Mouse (Mus musculus) heart, adult 2 months (tissue): ENCODE measurements around the gene Unc45a. TPM values are rescaled to one million over a fixed set of nuclear protein-coding genes. Genes with fewer than 3 reads are reported as not detected.

Experiments
- DNase-seq, 2 experiments: peaks; one replicate each; pipeline ENCODE4 v3.0.0; 2021
- H3K27ac ChIP-seq: fragments of 200-600 bp; 2 replicates; pipeline ENCODE4 v1.8.1; 2022
- H3K27me3 ChIP-seq: fragments of 200-500 bp; 2 replicates; pipeline ENCODE4 v1.6.1; 2012; ENCODE audit warnings: mild to moderate bottlenecking, low read length, inconsistent platforms, mixed read lengths; ENCODE audit not compliant: control insufficient read depth, insufficient read depth
- H3K36me3 ChIP-seq: fragments of 200-500 bp; 2 replicates; pipeline ENCODE4 v1.6.1; 2012; ENCODE audit warnings: low read length, inconsistent platforms; ENCODE audit not compliant: control insufficient read depth, insufficient read depth
- H3K4me1 ChIP-seq: fragments of 200-500 bp; 2 replicates; pipeline ENCODE4 v1.6.1; 2011; ENCODE audit warnings: low read length; ENCODE audit not compliant: control insufficient read depth, insufficient read depth
- H3K4me3 ChIP-seq: fragments of 200-600 bp; 2 replicates; pipeline ENCODE4 v1.8.1; 2022
- H3K79me2 ChIP-seq: fragments of 200-500 bp; replicated peaks from 2 replicates; pipeline ENCODE4 v1.6.1; 2012; ENCODE audit warnings: mild to moderate bottlenecking, inconsistent platforms, low read length, moderate library complexity, mixed read lengths; ENCODE audit not compliant: control insufficient read depth, insufficient read depth
- H3K9ac ChIP-seq: fragments of 200-500 bp; 2 replicates; pipeline ENCODE4 v1.6.1; 2012; ENCODE audit warnings: low read depth, mild to moderate bottlenecking, control low read depth, inconsistent platforms, low read length, mixed read lengths
- CTCF ChIP-seq: fragments of 200-600 bp; IDR thresholded peaks from 2 replicates; pipeline ENCODE4 v1.8.1; 2022; ENCODE audit warnings: antibody characterized with exemption, mild to moderate bottlenecking, moderate library complexity
- EP300 ChIP-seq: fragments of 200-500 bp; IDR thresholded peaks from 2 replicates; pipeline ENCODE4 v1.6.1; 2011; ENCODE audit warnings: low read depth, low read length, control low read depth; ENCODE audit not compliant: insufficient read depth
- POLR2A ChIP-seq: fragments of 200-500 bp; IDR thresholded peaks from 2 replicates; pipeline ENCODE4 v1.6.1; 2011; ENCODE audit warnings: mild to moderate bottlenecking, low read depth, low read length, control low read depth; ENCODE audit not compliant: insufficient read depth
- WGBS: fragments of 180-500 bp; shearing (Covaris S2); methylation state at CpG from one replicate; pipeline ENCODE4 v1.1.7; 2018; 5-methylcytosine and 5-hydroxymethylcytosine counted together
- intact Hi-C: fragments of 180-260 bp; cut with DNase I; formaldehyde crosslinking; loops from one replicate; pipeline ENCODE4 v1.15.1; 2025
- polyA plus RNA-seq: library from polyadenylated mRNA; depleted of rRNA; stranded (reverse); fragments of >200 nt; gene quantifications from 2 replicates; pipeline ENCODE4 v1.2.3, GENCODE M21; 2012
- total RNA-seq, 2 experiments: library from RNA; stranded (reverse); gene quantifications; 2 replicates each; pipeline ENCODE4 v1.2.3; 2021

Unc45a gene
- total and polyA plus RNA-seq, 3 experiments = 15.8 to 24.0 (median 16.8) TPM

DNA sequence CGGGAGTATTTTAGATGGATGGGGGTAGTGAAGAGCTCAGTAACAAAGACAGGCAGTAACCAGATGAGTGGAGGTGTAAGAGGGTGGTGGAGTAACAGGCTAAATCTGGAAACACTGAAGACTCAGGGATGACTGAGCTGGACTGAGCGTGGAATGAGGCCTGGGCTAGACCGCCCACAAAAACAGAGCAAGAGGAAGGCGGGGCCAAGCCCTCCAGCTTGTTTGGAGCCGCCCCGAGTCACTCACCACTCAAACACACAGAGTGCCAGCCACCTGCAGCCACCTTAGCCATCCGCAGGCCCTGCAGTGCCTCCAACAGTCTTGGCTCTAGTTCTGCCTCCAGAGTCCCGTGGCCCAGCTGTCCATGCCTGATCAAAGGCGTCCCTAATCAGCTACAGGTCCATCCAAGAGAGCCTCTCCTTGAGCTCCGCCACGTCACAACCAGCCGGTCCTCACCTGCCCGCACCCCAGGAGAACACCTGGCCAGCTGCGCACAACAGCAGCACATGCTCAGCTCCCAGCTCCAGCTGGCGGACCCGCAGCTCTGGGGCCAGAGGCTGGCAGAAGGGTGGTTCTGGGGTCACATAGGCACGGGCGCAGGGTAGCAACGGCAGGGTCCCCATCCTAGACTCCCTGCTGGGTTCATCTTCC lies 20.8 kb downstream of the Unc45a start:
- H3K36me3 ChIP-seq = no peaks in the 10 kb centered on the region
- no peaks in the 10 kb centered on the region for H3K79me2 ChIP-seq
- no peak for TF ChIP-seq EP300
- TF ChIP-seq CTCF = no peak
- no peak for TF ChIP-seq POLR2A
- H3K9ac ChIP-seq = no peak overlapping the region
- H3K4me3 ChIP-seq = no peak overlapping the region
- DNase-seq = no peak
- no peaks in the 10 kb centered on the region for H3K27me3 ChIP-seq
- no peak overlapping the region for H3K27ac ChIP-seq
- 84% methylated on average over 19 of the region's 19 CpGs for WGBS
- peaks cover 3% of the 10 kb centered on the region; the same call in 1 of the 2 replicates for H3K4me1 ChIP-seq
- intact Hi-C loops = no loop called here

DNA sequence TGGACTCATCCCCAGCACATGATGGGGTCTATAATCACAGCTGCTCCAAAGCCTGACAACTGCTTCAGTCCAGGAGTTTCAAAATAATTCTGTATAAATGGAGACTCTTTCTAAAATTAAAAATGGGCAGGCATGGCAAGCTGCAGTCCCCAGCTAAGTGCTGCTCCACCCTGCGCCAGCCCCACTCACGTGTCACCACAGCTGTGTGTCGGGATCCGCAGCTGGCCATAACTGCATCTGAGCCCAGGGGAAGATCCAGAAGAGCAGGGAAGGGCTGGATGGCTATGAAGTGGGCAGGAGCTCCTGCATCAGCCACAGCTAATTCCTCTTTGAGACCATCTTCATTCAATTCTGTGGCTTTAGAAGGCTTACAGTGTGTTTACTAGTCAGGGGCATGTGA lies 22.1 kb downstream of the Unc45a start:
- no peak for DNase-seq
- Histone ChIP-seq H3K36me3 (no peaks in the 10 kb centered on the region), H3K27me3 (no peaks in the 10 kb centered on the region), H3K79me2 (no peaks in the 10 kb centered on the region), H3K27ac (no peak overlapping the region), H3K9ac (no peak overlapping the region), H3K4me1 (peaks cover 3% of the 10 kb centered on the region; the same call in 1 of the 2 replicates), H3K4me3 (no peak overlapping the region)
- WGBS = 88% methylated on average over 4 of the region's 4 CpGs
- no peak for TF ChIP-seq CTCF
- TF ChIP-seq EP300 = no peak
- intact Hi-C loops = no loop called here

DNA sequence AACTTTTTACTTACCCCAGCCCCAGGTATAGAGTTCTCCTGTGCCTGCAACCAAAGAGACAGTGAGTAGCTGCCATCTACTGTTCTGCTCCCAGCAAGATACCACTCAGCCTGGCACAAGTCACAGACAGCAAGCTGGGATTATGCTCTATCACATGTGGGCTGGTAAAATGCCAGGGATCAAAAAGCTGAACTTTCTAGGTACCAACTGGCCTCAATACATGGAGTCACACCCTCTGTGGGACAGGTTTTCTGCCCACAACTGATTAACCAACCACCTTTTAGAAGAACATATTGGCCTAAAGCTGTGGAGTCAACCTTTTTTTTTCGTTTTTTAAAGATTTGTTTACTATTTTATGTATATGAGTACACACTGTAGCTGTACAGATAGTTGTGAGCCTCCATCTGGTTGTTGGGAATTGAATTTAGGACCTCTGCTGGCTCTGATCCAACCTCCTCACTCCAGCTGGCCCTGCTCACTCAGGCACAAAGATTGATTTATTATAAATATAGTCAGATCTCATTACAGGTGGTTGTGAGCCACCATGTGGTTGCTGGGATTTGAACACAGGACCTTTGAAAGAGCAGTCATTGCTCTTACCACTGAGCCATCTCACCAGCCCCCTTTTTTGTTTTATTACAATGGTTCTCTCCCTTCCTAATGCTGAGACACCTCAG lies 23.2 kb downstream of the Unc45a start:
- 64% methylated on average over 1 of the region's 1 CpGs for WGBS
- no peak for DNase-seq
- intact Hi-C loops = no loop called here
- H3K27me3 ChIP-seq = no peaks in the 10 kb centered on the region
- H3K27ac ChIP-seq = no peak overlapping the region
- H3K4me1 ChIP-seq = no peaks in the 10 kb centered on the region
- no peak overlapping the region for H3K9ac ChIP-seq
- no peaks in the 10 kb centered on the region for H3K36me3 ChIP-seq
- H3K79me2 ChIP-seq = no peaks in the 10 kb centered on the region
- TF ChIP-seq CTCF (no peak), POLR2A (no peak), EP300 (no peak)
- H3K4me3 ChIP-seq = no peak overlapping the region

DNA sequence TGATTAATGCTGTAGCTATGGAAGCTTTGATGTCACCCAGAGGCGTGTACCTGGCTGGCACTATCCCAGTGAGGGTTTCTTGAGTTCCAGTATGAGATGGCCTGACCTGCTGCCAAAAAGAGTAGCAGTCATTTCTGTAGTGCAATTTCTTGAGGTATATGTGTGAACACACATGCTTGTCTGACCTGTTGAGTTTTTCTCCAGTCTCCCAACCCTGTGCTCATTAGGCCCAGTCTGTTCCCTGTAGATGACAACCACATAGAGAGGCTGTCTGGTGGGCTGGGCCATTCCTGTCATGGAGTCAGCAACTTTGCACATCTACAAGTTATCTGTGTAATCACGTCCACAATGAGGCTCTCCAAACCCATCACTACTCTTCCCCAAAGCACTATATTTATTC lies 25.1 kb downstream of the Unc45a start:
- no peaks in the 10 kb centered on the region for H3K4me1 ChIP-seq
- no peak for TF ChIP-seq CTCF
- no peak for TF ChIP-seq EP300
- no peak for TF ChIP-seq POLR2A
- no peaks in the 10 kb centered on the region for H3K27me3 ChIP-seq
- H3K9ac ChIP-seq = no peak overlapping the region
- no peaks in the 10 kb centered on the region for H3K79me2 ChIP-seq
- H3K4me3 ChIP-seq = no peak overlapping the region
- no peaks in the 10 kb centered on the region for H3K36me3 ChIP-seq
- intact Hi-C loops = no loop called here
- H3K27ac ChIP-seq = no peak overlapping the region
- no peak for DNase-seq
- WGBS = 81% methylated on average over 2 of the region's 2 CpGs

GRCm38 (mm10) chr7:80310771-80311170 lies 30.0 kb downstream of the Unc45a start:
- H3K27ac ChIP-seq = no peak overlapping the region
- H3K79me2 ChIP-seq = no peaks in the 10 kb centered on the region
- no peak for TF ChIP-seq POLR2A
- TF ChIP-seq EP300 = no peak
- TF ChIP-seq CTCF = no peak
- no peak overlapping the region for H3K4me3 ChIP-seq
- WGBS = 79% methylated on average over 7 of the region's 7 CpGs
- DNase-seq = no peak
- H3K9ac ChIP-seq = no peak overlapping the region
- H3K4me1 ChIP-seq = no peaks in the 10 kb centered on the region
- no peaks in the 10 kb centered on the region for H3K27me3 ChIP-seq
- intact Hi-C loops = no loop called here
- H3K36me3 ChIP-seq = no peaks in the 10 kb centered on the region

GRCm38 (mm10) chr7:80307766-80308165 lies 33.0 kb downstream of the Unc45a start:
- H3K36me3 ChIP-seq = no peaks in the 10 kb centered on the region
- H3K27ac ChIP-seq = no peak overlapping the region
- no peaks in the 10 kb centered on the region for H3K27me3 ChIP-seq
- TF ChIP-seq CTCF = peak; percentile 24
- TF ChIP-seq EP300 = no peak
- H3K4me3 ChIP-seq = no peak overlapping the region
- no peaks in the 10 kb centered on the region for H3K79me2 ChIP-seq
- WGBS = 87% methylated on average over 3 of the region's 3 CpGs
- no peaks in the 10 kb centered on the region for H3K4me1 ChIP-seq
- H3K9ac ChIP-seq = no peak overlapping the region
- intact Hi-C loops = no loop called here
- no peak for DNase-seq
